Mouse (Mus musculus) embryo, embryonic 10.5 days (tissue): ENCODE results near the gene Evi2a.
A peak's percentile ranks its signal among the peaks of the same experiment; 100 is the strongest.

ENCODE experiments used
- DNase-seq: peaks from one replicate; pipeline ENCODE4 v3.0.0-alpha.2; 2015; ENCODE audit warnings: low spot score

Evi2a gene

DNA sequence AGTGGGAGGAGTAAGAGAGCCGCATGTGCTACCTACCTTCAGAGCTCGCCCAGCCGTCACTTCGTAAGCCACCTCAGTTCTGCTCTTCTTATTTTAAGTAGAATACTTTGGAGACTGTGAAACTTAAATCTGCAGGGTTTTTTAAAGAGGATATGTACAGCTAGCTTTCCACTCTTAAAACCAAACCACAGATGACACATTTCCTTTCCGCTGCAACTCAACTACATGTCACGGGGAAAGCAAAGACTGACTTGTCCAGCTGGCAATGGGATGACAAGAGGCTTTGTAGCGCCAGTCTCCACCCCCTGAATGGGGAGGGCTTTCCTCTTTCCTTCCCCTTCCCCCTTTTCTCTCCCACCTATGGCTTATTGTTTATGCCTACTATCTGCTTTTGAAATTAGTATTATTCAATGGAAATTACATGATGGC is at the start of gene Evi2a, which contains the start of gene Evi2:
Gene Evi2a (minus strand): TSS at position 277 of the 429 bp plus-strand sequence.
Gene Evi2 (minus strand): TSS at position 257 of the 429 bp plus-strand sequence.
- no peak for DNase-seq

DNA sequence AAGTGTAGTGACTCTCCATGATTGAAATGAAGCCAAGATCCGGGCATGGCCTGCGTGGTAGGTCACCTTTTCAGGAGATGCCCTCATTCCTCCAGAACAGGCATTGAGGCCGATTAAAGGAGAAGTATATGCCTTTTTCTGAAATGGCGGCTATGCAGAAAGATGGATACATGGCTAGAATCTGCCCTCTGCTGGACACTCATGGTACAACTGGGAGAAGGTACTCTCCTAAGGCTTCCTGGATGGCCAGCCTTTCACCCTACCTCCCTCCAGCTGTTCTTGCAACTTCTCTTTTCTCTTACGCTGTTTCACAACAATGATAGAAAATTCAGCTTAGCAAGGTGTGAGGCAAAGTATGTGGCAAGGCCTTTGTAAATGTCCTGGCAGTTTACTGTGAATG is 47.3 kb upstream of the Evi2a start:
- DNase-seq: peak; percentile 84

DNA sequence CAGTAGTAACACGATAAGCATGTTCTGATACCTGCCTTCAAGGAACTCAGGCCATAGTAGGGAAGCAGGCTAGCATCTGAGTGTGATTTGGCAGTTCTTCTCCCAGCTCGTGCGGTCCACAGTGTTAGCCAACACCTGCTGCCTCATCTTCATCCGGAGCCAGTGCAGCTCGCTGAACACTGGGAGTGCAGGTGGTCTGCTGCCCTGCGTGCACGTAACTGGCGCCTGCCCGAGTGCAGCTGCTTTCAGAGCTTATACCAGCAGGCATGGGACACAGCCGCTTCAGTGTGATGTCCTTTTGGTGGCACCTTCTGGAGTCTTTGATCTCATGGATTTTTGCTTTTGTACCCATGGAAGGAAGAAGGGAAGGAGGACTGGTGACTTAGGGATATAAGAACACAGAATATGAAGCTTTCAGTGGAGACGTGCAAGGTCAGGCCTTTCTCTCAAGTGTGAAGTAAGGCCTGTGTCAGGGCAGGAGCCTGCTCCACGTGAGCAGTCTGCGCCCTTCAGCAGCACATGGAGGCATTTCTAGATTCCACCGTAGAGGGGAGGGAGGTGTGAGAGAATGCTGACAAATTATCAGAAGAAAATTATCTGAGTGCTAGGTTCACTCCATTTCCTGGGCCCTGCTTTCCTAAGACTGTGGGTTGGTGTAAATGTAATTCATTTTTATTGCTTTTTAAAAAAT is 45.1 kb upstream of the Evi2a start:
- DNase-seq: no peak

DNA sequence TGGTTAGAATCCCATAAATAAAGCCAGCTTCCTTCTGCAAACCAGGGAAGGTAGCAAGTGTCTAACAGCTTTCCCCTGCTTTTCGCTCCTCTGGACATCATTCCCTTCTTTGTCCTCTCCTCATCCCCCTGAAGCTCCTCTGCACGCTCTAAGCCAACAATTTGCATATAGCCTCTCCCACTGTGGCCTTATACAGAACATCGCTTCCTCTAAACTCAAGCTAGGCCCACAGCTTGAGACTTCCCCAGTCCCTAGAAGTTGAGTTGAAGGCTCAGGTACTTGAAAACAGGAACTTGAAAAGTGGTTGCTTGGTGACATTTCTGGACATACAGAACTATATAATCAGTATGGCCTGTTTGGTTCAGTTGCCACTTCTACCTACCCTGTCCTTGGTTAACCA is 43.4 kb upstream of the Evi2a start:
- no peak for DNase-seq

DNA sequence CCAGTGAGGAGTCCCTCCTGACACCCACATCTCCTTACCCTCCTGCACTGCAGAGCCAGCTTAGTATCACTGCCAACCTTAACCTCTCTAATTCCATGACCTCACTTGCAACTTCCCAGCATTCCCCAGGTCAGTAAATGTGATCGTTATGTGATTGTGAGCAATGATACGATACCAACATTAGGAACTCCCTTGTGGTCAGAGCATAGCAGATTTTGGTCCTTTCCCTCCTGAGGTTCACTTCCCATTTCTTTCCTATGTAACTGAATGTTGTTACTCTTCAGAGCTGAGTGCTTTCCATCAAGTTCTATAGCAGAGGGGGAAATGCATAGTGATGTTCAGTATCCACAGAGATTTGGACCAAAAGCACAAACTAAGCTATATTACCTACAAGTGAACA is 39.9 kb upstream of the Evi2a start:
- DNase-seq: no peak

DNA sequence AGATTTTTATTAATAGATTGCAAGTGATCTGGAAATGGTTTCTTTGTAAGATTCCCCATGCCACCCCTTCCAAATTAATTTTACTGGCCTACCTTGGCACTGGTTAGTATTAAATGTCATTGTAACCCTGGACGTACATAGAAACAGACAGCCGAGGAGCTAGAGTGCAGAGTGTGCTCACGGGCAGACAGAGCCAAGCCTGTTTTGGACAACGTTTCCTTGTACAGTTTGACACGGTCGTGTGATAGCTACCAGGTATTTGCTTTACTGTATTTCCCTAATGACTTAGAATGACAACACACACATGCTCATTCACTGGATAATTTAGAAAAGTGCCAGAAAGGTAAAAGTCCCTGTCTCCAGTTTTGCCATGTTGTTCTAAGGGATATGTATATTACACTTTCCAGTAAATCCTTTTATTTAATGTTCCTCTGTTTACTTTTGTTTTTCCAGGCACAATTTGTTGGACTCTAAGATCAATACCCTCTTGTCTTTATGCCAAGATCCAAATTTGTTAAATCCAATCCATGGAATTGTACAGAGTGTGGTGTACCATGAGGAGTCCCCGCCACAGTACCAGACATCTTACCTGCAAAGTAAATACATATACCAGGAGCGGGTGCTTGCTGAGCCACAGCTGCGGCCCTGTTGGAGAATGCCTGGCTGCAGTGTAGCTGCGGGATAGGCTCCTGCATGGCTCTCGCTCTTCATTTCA is 37.9 kb upstream of the Evi2a start:
- DNase-seq: no peak

DNA sequence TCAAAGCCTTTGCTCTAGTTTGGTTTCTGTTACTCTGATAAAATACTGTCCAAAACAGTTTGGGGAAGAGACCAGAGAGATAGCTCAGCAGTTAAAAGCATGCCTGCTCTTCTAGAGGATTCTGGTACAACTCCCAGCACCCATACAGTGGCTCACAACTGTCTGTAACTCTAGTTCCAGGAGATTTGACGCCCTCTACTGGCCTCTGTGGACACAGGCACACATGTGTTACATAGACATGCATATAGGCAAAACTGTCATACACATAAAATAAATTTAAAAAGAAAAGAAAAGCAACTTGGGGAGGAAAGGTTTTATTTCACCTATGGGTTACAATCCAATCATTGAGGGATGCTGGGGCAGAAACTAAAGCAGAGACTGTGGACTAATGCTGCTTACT is 36.5 kb upstream of the Evi2a start:
- no peak for DNase-seq

DNA sequence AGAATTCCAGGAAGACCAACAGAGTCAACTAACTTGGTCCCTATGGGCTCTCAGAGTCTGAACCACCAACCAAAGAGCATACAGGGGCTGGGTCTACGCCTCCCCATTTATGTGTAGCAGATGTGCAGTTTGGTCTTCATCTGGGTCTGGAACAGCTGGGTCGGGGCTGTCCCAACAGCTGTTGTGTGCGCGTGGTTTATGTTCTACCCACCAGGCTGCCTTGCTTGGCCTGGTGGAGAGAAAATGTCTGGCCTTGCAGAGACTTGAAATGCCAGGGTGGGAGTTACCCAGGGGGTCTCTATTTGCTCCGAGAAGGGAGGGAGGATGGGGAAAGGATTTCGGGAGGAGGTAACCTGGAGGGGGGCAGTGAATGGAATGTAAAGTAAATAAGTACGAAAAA is 33.1 kb upstream of the Evi2a start:
- no peak for DNase-seq

DNA sequence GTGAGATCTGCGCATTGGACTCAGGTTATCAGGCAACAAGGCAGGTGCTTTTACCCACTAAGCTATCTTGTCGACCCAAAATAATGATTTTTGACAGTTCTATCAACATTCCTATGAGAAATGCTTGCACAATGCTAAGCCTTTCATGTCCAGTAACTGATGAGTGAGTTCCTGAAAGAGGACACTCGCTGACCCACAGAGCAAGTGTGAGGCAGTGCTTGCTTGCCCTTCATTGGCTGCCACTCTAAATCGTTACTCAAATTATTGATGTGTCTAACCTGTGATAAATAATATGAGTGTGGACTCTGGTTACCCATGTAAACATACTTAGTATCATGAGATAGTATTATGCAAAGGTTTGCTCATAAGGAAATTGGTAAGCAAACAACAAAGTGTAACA is 30.1 kb upstream of the Evi2a start:
- no peak for DNase-seq

DNA sequence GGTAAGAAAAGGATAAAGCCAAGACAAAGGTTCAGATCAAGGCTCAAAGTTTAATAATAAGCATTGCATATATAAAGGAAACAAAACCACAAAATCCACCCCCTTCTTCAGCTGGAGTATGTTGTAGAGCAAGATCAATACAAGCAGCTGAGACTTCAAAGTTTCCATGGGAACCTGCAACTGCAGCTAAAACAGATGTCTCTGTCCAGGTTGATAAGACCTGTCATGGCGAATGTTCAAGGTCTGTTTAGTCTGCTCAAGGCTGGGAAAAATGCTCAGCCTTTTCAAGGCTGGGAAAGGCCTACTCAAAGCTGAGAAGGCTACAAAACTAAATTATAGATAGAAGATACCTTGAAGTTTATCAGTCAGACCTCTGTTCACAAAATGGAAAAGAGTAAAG is 22.2 kb upstream of the Evi2a start:
- no peak for DNase-seq

DNA sequence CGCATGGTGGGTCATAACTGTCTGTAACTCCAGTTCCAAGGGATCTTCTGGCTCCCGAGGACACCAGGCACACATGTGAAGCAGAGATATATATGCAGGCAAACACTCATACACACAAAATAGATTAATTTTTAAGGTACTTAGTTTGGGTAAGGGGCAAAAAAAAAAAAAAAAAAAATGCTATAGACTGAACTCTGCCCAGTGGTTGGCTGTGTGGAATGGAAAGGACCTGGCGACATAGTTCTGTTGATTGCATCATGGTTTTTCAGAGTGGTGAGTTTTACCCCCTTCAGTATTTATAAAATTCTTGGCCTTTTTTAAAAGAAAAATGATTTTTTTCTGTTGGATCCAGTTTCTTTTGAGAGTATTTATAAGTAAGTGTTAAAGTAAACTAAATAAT is 5.9 kb upstream of the Evi2a start:
- DNase-seq: no peak

DNA sequence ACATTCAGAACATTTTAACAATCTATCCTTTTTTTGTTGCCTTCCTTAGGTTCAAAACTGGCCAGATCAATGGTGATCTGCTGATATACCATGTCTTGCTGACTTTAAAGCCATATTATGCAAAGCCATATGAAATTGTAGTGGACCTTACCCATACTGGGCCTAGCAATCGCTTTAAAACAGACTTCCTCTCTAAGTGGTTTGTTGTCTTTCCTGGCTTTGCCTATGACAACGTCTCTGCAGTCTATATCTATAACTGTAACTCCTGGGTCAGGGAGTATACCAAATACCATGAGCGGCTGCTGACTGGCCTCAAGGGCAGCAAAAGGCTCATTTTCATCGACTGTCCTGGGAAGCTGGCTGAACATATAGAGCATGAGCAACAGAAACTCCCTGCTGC is 5.1 kb upstream of the Evi2a start:
- DNase-seq: no peak

DNA sequence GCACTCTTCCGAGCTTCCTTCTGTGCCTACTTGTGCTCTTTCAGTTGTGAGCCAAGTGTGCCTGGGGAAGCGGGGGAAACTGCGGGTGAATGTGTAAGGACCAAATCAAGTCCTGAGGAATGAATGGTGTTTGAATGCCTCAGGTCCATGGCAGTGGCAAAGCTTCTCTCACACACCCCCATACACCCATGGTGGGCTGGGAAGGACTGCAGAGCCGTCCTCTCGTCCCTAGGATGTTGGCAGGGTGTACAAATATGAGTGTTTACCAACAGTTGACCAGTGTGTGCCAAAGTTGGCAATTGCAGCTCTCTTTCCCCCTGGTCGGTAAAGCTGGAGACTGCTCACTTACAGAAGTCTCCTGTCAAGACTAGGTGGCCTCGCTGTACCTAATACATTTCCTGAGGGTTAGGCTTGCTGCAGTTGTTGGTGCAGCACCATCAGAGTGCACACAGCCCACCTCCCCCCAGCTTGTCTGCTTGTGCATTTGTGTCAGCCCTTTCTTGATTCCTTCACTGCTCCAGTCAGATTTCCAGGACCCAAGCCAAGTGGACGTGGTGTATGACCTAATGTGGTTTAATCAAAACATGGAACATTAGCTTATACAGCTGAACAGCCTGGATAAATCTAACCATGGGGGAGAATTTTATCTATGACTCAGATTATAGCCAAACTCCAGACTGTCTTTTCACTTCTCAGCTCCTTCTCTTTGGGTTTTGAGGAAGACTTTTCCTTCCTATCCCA is 3.7 kb upstream of the Evi2a start:
- no peak for DNase-seq

DNA sequence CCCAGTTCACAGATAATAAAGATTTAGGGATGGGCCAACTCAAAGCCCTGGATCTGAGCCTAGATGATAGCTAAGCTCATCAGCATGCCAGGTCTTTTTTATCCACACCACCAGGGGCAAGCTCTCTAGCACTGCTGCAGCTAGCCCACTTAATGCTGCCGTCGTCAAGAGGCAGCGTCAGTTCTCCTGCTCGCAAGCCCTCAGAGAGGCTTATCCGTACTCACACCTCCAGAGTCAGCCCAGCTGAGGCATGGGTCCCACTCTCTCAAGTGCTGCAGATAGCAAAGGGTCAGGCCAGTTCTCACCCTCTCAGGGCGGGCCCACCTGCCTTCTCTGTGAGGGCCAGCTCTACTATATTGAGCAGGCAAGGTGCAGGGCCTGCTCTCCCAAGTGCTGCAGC is 2.9 kb upstream of the Evi2a start:
- no peak for DNase-seq

DNA sequence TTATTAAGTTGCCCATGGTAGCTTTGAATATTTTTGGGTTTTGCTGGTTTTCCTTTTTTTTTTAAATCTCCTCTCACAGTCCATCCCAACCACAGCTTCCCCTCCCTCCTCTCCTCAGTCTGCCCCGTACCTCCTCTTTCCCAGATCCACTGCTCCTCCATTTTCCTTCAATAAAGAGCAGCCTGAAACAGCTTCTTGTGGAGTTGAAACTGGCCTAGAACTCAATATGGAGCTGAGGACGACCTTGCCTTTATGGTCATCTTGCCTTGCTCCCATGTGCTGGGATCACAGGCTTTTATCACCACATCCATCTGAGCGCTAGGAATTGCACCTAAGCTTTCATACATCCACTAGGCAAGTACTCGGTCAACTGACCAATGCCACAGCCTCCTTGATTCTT is 1.1 kb upstream of the Evi2a start:
- DNase-seq: no peak

DNA sequence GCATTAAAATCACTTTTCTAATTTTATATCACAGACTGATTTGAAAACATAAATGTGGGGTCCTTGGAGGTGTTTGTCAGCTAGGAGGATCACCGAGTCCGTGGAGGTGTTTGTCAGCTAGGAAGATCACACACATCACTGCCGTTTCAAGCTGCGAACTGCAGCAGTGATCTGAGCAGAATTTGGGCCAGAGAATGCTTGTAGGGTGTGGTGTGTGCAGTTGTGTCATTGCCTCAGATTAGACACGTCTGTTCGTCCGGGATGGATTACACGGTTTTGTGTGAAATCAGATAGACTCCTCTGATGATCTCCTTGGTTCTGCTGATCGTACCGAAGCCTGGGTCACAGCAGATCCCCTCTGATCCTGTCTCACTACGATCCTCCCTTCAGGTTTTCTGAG is 365 bp upstream of the Evi2a start:
- DNase-seq: no peak

DNA sequence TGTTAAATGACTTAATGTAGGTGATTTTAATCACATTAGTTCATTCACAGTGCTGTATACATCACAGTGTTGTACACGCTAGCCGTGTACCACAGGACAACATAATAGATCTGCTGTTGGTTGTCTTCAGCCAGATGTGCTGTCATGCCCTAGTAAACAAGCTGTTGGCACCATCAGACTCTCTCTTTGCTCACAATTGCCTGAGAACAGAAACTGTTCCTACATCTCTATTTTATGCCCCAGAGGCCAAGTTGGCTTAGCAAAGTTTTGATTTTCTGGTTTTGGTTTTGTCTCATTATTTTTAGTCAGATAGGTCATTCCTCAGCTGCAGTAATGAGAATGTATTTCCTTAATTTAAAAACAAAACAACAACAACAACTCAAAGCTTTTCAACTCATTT is 673 bp downstream of the Evi2a start:
- DNase-seq: no peak

DNA sequence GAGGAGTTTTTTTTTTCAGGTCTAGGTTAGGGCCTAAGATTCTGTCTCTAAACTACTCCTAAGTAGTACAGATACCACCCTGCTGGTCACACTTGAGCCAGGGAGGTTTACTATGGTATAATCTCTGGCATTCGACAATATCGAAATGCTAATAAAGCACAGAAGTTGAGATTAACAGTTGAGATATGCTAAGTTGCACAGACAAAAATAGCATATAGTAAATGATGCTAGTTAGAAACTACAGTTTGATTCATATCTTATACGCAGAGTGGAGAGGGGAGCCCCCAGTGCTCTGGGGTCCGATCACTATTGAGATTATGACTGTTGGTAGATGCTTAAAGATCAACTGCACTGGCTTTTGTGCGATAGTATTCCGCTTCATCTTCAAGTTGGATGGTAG is 1.2 kb downstream of the Evi2a start:
- no peak for DNase-seq

DNA sequence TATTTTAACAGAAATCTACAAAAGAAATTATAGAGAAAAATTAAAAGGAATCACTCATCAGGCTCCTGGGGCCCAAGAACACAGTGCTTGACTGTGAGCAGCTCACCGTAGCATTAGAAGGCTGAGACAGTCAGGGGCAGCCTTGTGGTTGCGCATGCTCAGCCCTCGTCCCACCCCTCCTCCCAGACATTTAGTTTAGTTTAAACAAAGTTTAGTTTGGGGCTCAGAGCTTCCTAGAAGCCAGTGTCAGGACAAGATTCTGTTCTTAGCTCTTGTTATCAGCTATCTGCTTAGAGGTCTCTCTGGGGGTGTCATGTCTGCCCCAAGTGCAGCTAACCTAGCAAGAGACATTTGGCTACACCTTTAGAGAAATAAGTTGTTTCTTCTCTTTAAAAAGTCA is 1.8 kb downstream of the Evi2a start:
- DNase-seq: no peak

DNA sequence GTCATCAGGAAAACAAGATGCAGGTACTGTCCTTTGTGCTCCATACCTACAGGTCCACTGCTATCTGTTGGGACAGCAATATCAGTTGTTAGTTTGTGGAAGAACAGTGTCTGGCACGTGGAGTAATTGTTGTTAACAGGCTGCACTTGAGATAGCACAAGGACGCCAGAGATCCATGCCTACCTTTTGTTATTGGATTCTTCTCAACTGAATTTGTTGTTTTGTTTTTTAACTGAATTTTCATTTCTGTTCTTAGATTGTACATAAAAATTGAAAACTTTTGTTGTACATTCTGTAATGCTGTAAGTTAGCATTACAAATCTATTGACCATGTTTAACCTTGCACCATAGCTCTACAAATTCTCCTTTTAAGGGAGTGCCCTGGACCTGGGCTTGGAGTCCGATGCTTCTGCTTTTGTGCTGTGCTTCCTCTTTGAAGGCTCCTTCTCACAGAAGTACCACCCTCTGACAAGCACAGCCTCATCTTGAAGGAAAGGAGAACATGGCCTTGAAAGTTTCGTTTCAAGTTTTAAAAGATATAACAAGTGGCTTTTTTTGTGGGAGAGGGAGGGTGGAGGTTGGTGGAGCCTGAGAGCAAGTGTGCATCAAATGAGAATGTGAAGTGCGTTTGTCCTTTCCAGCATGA is 2.5 kb downstream of the Evi2a start:
- no peak for DNase-seq

DNA sequence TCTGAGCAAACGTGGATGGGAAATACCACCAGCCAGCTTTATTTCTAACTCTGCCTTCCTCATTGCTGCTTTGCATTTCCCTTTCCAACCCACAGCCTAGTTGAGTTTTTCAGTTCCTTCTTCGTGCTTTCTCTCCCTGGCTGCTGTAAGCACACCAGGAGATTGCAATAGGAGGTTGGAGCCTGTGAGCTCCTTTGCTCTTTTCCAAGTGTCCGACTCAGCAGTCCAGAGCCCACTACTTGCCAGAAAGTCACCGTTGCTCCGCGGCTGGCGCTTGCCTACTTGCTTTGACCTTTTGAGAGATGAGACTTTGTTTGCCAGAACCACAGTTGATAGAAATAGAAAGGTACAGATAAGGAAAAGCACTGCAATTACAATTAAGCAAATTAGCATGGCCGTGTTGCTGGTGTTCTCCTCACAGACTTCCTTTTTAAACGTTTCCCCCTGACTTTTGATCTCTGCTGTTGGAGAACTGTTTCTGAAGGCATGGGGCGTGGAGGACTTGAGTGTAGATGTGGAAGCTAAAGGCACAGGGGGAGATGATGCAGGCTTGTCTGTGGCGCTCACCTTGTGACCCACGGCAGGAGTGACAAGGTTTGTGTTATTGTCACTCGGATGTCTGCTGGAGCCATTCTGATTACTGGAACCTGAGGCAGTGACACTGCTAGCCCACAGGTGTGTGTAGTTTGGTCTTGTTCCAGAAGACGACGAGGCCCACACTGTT is 3.2 kb downstream of the Evi2a start:
- DNase-seq: no peak

DNA sequence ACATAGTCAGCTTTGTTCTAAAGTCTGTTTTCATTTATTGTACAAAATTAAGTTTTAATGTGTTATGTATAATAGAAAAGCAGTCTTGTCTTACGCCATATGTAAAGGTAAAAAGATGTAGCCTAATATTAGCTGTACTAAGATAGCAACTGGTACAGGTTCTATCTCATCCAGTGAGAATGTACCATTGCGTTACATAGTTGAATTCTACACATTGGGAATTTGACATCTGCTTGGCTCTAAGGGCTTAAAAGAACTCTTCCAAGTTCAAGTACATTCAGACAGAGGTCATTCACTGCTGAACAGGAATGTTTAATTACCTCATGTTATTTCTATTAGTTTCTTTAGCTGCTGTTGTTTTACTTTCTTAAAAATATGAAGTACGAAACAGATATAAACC is 3.9 kb downstream of the Evi2a start:
- no peak for DNase-seq
